Comparison of ENCODE assay signal across 21 mouse cellular contexts in the genomic region with DNA sequence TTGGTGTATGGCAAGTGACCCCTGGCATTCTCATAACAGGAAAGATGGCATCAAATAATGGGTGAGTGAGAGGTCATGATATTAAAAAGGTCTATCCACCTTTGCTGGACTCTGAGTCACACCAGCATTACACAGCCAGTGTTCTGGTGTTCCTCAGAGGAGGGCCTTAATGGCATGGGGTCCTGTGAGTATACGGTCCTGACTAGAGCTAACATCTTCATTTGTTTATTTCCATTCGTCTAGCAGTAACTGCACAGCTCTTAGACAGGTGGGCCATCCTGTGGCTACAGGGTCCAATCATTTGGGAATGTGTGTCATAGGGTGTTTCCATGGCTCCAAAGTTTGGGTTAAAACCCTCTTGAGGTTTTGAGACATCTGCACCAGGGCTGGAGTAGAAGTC. TPM values are rescaled to one million over a fixed set of nuclear protein-coding genes. Genes with fewer than 3 reads are reported as not detected.
"Had no signal": no experiment of that assay in that cellular context is flagged by ENCODE, and none has a peak within 500 bp of the region (broad histone marks: within the 10 kb centered on the region; RNA-seq: fewer than 3 reads in every experiment).

No protein-coding gene starts in this region.

- H3K4me1 ChIP-seq: lung, embryonic 15.5 days; midbrain, embryonic 13.5 days; midbrain, embryonic 15.5 days; neural tube, embryonic 12.5 days; stomach, embryonic 15.5 days had no signal

- H3K27me3 ChIP-seq: lung, embryonic 15.5 days; midbrain, embryonic 13.5 days; midbrain, embryonic 15.5 days; neural tube, embryonic 12.5 days; stomach, embryonic 15.5 days had no signal

- H3K36me3 ChIP-seq: lung, embryonic 15.5 days; midbrain, embryonic 13.5 days; midbrain, embryonic 15.5 days; neural tube, embryonic 12.5 days; stomach, embryonic 15.5 days had no signal

- DNase-seq: lung, adult 2 months; lung, postnatal 14 days; lung, postnatal 36 days; right cerebral cortex, postnatal 14 days; thymus, adult 2 months; thymus, postnatal 4 days had no signal

- H3K9me3 ChIP-seq: lung, embryonic 15.5 days; midbrain, embryonic 13.5 days; midbrain, embryonic 15.5 days; neural tube, embryonic 12.5 days; stomach, embryonic 15.5 days had no signal

- H3K4me3 ChIP-seq: lung, embryonic 15.5 days; megakaryocyte, embryonic 14.5 days; midbrain, embryonic 13.5 days; midbrain, embryonic 15.5 days; neural tube, embryonic 12.5 days; stomach, embryonic 15.5 days had no signal

- H3K27ac ChIP-seq: lung, embryonic 15.5 days; macrophage; midbrain, embryonic 13.5 days; midbrain, embryonic 15.5 days; neural tube, embryonic 12.5 days; stomach, embryonic 15.5 days; stomach, postnatal 0 days had no signal

RNA-seq across cellular contexts. Expression of gene Ccin, which starts 11.1 kb away (rescaled TPM):
- total RNA-seq: megakaryocyte progenitor cell, adult 5-6 weeks; monocyte, adult 5-6 weeks had no signal
- polyA plus RNA-seq: liver, embryonic 16.5 days; lung, embryonic 15.5 days; lung, postnatal 0 days; macrophage; midbrain, embryonic 11.5 days; midbrain, embryonic 13.5 days; midbrain, embryonic 15.5 days; midbrain, postnatal 0 days; neural tube, embryonic 12.5 days; neural tube, embryonic 14.5 days; stomach, embryonic 15.5 days; stomach, postnatal 0 days had no signal
